Mouse (Mus musculus) fibroblast of lung, adult 2 months (primary cell): ENCODE measurements around the gene Pyroxd2.
A peak's percentile ranks its signal among the peaks of the same experiment; 100 is the strongest.
"Not testable (repeated sequence)": the region's sequence is repeated elsewhere in the genome, so short reads cannot be mapped to it uniquely, and the experiment has no call there.

Experiments used
- DNase-seq: peaks from one replicate; pipeline ENCODE4 v3.0.0-alpha.2; 2011; ENCODE audit warnings: low read depth

Pyroxd2 gene

GRCm38 (mm10) chr19:42752363-42752931, at the start of gene Pyroxd2:
Pyroxd2 (minus strand) TSS chr19:42752775.
- peak; percentile 54 for DNase-seq

GRCm38 (mm10) chr19:42797866-42798265, 45.3 kb upstream of the Pyroxd2 start:
- no peak for DNase-seq

DNA sequence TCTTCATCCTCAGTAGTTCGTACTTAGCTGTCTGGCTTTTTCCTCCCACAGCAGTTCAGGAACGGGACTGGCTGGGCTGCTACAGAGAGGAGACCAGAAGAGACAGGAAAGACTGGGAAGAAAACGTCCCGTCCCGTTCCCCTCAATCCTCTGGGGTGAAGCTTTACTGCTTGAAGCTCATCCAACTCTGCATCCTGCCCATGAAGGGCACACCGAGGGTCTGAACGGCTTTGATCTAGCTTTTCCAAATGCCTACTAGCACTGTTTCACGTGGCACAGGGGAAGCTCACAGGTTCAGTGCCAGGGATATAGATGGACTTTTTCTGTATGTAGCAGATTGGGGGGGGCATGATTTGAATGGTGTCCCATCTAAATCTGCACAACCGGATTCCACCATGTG, 43.2 kb upstream of the Pyroxd2 start:
- no peak for DNase-seq

DNA sequence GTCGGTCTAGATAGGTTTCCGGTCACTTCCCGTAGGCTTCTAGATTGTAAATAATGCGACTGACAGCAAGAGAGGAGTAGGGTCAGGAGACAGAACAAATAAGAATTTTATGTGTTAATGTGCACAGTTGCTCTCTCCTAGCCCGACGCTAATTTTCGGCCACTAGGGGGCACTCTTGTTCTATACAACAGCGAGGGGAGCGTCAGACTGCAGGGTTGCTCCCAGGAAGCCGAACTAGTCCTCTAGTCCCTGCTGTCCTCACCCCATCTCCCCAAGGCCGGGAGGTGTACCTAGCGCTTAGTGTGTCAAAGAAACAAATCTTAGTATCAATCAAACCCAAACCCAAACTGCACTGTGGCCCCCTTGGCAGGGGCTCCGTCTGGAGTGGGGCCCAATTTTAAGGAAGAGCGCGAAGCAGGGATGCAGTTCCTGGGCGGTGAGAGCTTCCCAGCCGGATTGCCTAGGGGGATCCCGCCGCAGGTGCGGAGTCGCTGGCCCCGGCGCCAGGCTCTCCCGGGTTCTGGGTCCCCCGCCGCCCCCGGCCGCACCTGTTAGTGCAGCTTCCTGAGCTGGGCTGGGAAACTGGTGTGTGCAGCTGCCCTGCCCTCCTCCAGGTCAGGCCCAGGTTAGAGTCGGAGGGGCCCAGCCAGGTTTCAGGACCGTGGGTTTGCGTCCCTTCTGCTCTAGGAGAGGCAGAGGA, 42.5 kb upstream of the Pyroxd2 start:
- DNase-seq = peak; percentile 35

DNA sequence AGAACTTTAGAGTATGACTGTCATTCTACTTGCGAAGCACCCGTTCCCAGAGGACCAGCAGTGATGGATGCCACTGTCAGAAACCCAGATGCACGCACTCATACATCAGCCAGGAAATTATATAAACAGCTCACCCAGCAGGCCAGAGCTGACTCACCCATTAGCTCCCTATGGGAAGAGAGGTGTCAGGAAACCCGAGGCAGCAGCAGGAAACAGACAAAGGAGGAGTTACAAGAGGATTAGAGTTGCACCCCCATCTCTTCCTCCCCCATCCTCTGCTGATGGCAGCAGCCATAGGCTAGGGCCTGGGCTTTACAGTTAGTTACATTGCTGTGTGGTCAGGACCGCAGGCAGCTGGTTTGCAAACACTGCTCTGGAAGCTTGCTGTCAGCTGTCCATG, 35.7 kb upstream of the Pyroxd2 start:
- no peak for DNase-seq

- no peak for DNase-seq
Measured at GRCm38 (mm10) chr19:42785562-42786220, 33.1 kb upstream of the Pyroxd2 start.

DNA sequence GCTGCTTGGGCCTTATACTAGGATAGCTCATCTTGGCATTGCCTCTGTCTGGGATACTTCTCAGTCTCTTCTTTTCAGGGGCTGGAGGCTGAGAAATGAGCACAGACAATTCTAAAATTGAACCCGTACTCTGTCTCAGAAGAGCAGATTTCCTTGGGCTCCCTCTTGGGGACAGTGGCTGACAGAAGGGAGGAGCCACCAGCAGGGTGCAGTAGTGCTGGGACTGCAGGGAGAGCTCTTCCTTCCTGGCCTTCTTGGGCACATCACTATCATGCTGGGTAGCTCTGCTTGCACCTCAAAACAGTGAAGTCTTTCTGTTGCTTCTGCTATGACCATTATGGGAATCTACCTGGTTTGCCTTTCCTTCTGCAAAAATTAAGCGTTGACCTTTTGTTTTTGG, 32.6 kb upstream of the Pyroxd2 start:
- no peak for DNase-seq

DNA sequence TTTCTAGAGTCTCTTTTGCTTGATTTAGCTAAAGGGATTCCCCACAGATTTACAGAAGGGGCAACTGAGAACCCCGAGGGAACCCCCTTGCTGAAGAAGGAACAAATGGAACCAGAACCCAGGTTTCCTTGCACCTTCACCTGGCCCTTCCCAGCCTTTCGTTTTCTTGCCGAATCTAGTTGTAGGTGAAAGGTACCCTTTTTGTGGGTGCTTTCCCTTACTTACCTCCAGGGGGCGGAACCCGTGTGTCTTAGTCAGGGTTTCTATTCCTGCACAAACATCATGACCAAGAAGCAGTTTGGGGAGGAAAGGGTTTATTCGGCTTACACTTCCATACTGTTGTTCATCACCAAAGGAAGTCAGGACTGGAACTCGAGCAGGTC, 27.6 kb upstream of the Pyroxd2 start:
- not testable (repeated sequence) for DNase-seq

DNA sequence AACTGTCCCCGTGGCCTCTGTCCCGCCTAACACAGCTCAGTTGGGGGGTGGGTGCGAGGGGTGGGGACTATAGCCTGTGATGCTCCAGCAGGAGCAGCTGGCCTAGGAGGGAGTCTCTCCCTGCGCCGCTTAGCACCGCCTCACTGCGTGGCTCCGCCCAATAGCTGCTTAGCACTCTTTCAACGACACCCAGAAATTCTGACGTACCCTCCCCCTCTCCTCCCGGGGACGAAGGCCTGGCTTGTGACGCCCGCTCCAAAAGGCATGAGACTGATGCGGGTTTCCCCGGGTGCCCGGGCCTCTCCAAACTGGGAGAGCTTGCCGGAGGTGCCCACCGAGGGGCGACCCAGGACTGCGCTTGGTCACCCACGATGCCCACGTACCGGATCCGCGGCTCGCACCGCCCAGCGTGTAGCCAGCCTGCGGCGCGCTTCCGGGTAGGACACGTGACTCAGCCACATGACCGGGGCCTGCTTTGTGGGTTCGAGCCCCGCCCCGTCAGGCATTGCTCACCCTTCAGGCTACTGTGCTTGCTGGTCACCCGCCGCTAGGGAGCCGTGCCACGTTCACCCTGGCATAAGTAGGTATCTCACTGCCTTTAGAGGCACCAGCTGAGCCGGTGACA, 27.1 kb upstream of the Pyroxd2 start, which contains the start of gene Hps1:
Gene Hps1, minus strand, starts transcription at position 448 of the 625 bp plus-strand sequence.
- DNase-seq = peak; percentile 83

DNA sequence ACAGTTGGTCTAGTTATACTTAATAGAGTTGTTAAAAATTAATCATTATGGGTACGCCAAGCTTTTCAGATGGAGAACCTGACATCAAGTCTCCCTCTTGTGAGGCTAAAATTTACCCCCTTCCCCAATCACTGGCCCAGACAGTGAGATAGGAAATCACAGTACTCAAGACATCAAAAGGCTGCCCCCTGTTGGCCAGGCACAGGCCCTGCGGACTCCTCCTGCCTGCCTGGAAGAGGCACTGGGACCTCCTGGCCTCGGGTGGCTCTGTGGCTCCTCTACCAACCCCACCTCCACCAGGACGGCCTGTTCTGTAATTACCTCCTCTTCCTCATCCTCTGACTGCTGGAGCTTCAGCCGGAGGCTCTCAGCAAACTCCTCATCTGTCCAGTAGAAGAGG, 25.2 kb upstream of the Pyroxd2 start:
- DNase-seq = no peak

DNA sequence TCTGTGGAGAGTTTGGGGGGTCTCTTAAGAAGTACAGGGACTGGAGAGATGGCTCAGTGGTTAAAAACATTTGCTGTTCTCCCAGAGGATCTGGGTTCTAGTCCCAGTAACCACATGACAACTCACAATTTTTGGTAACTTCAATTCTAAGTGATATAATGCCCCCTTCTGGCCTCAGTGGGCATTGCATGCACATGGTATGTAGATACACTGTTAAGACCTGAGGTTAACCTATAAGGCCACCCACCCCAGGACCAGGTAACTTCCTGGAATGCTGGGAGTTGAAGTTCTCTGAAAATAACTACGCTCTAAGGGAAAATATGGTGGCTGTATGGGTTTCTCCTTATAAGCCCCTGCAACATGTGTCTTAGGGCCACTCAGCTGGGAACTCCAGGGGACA, 24.2 kb upstream of the Pyroxd2 start:
- DNase-seq = no peak

DNA sequence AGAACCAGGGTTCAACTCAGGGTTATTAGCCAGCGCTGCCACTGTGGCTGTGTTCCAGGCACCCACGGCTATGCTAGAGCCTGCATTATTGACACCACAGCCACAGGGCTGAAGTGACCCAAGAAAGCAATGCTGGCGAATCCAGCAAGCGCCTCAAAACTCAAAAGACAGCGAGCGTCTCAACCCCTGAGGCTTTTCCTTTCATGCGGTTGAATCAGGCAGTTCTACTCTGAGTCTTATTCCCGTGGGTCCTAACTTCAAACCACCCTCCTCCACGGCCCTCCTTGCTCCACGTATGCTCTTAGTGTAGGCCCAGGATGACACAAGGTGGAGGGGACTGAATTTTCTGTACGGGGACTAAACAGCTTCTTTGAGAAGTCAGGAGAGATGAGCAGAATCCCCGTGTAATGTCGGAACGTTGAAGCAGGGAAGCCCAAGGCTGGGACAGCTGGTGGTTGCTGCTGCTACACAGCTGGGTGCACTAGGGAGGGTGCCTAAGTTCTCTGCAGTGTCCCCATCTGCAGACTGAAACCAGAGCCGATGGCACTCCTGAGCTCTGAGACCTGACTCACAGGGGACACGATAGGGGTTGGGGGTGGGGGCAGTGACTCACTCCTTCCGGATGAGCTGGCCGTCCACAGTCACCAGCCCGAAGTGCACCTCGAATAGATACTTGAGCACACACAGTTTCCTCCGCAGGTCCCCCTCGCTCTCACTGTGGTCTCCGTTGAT, 17.7 kb upstream of the Pyroxd2 start:
- DNase-seq = no peak

DNA sequence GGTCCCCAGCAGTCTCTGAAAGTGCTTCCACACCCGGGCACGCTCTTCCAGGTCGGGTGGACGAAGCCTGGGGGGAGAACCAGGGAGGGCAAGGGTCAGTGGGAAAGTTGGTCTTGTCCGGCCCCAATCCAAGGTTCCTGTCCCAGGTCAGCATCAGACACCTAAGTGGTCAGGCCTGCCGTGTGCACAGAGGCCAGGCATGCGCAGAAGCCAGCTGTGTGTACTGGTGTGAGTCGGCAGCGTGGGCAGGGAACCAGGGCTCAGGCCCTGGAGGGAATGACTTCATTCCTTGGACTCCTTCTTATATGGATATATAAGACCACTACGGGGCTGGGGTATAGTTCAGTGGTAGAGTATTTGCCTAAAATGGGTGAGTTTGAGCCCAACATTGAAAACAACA, 17.1 kb upstream of the Pyroxd2 start:
- DNase-seq = no peak

DNA sequence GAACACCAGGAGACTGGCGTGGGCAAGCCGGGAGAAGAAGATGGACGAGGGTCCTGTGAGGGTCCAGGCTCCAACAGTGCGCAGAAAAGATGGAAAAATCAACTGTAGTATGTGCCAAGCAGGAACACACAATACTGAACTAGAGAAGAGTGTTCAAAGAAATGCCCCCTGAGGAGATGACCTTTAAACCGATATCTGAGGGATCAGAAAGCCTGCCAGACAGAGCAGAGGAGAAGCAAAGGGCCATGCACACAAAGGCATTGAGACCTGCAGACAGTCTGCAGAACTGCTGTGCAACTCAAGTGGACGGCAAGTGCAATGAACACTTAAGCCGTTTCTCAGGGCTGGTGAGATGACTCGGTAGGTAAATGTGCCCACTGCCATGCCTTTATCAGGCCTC, 14.8 kb upstream of the Pyroxd2 start:
- DNase-seq = no peak

DNA sequence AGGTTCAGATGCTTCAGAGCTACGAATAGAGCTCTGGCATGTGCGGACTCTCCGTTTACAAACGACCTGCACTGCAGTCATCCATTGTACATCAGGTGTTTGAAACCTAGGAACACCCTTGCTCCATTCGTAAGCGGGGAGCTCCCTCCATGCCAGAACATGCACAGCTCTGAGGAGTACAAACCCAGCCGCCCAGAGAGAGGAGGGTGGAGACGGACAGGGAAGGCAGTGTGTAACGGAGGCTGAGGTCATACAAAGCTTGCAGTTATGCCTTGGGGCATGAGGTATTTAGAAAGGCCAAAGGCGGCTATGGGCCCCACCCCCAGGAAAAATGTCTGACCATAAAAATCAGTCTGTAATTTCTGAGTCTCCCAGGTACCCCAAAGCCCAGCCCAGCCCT, 11.8 kb upstream of the Pyroxd2 start:
- no peak for DNase-seq

GRCm38 (mm10) chr19:42756671-42757070, 4.1 kb upstream of the Pyroxd2 start:
- no peak for DNase-seq

DNA sequence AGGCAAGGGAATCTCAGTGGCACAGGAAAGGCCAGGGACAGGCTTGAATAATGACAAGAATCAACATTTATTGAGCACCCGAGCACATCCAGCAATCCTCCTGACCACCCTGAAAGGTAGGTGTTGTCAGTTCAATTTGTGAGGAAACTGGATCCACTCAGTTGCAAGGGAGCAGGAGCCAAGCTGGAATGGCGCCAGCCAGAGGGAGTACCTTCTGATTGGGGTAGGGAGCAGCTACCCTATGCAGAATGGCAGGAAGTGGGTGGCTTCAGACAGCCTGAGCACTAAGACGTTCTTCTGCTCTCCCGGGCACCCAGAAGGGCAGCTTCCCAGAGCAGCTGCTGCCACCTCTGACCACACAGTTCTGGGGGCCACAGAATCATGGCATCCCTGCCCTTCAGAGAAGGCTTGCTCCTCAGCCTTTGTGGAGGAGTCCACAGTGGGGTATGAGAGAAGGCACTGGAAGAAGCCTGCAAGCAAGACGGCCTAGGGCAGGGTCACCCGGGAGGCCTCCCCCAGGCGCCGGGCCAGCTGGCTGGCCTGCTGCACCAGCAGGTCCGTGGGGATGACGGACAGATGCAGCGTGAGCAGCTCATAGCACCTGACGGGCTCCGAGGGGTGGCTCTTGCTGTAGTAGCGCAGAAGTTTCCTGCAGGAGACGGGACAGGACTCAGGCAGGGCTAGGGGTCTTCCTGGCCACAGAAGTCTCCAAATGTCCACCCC, 2.7 kb upstream of the Pyroxd2 start:
- DNase-seq = no peak

DNA sequence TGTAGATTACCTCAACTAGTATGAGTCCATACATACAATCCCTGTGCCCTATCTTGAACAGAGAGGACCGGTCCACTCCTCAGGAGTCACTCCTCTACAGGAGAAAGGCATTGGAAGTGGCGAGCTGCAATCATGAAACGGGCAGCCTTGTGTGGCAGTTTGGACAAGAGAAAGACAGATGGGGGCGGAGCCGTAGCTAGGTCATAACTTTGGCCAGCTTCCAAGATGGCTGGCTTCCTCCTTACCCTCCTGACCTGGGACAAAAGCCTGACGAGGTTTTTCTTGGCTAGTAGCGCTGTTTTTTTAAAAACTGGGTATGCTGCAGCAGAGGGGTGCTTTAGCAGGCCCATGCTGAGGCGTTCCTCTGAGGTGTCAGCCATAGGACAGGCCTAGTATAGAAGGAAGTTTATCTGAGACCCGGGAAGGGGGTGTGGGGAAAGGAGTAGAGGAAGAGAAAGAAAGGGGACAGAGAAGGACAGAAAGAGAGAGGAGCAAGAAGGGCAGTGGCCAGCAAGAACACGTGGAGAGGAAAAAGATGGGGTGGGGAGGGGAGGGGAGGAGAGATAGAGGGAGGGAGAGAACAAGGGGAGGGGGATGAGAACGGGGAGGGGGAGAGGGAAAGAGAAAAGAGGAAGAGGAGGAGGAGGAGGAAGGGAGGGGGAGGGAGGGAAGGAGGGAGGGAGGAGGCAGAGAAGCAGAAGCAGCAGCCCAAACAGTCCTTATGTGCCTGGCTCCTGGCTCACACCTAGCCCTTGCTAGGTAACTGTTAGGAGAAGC, 754 bp upstream of the Pyroxd2 start:
- peak; percentile 59 for DNase-seq

GRCm38 (mm10) chr19:42750196-42750595, 2.4 kb downstream of the Pyroxd2 start:
- DNase-seq = no peak

DNA sequence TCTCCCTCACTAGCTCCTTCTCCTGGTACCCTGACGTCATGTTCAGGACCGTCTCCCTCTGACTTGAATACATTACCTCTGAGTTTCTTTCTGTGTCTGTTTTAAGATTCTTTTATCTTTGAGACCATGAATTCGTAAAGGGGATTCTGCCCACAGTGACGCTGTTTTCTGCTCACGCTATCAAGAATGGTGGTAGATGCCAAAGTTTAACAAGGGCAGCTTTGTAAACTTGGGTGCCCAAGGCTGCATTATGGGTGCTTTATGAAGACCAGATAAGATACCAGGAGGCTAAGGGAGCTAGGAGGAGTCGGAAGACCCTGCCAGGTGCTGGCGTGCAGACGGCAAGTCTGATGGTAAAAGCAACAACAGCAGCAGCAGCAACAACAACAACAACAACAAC, 5.9 kb downstream of the Pyroxd2 start:
- DNase-seq = no peak

DNA sequence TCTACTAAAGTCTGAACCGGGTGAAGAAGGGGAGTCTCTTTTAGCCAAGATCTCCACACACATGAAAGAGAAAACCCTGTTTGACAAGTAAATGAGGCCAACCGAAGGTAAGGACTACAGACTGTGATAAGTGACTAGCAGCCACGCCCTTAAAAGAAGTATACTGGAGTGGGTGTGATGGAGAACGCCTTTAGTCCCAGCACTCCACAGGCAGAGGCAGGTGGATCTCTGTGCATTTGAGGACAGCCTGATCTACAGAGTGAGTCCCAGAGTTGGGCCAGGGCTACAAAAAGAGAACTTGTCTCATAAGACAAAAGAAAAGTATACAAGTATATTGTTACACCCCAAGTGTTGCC, 6.7 kb downstream of the Pyroxd2 start:
- DNase-seq = no peak
